Mouse (Mus musculus) 416B (cell line): ENCODE measurements at regions not wholly inside any gene's neighbourhood (a gene's known extent, or its start where the extent isn't known, plus 50 kb on each side); places are given as distances from the start of the nearest gene placed in this dataset.

Experiments
- DNase-seq: peaks from one replicate; pipeline ENCODE4 v3.0.0; 2011; ENCODE audit warnings: low read depth

- no peak for DNase-seq
Observed at GRCm38 (mm10) chr15:25536451-25537334, 85.6 kb upstream of the Myo10 start.

- no peak for DNase-seq
Observed at GRCm38 (mm10) chr15:25539344-25540176, 82.8 kb upstream of the Myo10 start.

DNA sequence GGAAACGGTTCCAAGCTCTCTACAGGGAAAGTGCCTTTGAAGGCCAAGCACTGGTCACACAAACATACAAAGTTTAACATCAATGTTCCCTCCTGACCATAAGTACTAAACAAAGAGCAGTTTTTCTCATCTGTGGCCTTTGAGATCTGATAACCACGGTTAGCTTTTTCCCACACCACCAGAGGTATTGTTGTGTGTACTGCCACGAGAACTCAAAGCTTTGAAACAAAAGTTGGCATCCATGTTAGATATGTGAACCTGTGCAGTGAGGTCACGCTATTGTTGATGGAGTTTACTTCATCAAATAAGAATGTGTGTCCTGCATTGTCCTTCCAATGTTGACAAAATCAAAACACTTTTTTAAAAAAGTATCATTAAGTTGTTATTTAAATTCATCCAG, 79.9 kb upstream of the Myo10 start:
- no peak for DNase-seq

DNA sequence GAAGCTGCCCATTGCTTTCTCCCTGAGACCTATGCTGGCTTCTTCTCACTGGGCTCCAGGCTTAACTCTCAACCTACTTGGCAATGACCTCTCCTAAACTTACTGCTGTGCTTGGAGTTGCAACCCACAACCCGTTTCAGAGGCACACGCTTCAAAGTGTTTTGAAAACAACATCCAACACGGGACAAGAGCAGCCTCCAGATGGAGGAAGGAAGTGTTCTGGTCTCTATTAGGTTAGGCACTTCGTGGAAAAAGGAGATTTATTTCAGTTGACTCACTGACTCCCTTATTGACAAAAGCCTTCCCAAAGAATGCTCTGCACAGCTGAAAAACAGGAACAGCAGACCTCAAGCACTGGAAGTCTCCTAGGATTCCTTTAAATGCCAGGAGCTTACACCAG, 76.1 kb upstream of the Myo10 start:
- peak; percentile 13 for DNase-seq

GRCm38 (mm10) chr15:25550269-25551054, 71.9 kb upstream of the Myo10 start:
- no peak for DNase-seq

DNA sequence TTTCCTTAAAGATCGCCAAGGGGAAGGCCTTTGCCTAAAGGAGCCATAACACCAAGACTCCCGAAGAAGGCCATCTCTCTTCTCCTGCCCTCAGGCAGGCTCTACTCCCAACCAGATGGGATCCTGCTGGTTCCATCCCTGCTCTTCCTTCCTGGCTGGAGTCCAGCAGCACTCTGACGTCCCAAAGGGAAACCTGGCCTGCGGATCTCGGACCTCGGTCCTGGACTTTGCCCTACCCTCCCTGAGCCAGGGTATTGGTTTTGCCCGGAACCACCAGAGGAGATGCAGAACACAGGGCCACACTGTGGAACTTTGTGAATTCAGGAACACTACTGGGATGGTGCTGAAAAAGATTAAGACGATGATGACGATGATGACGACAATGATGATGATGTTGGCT, 67.4 kb upstream of the Myo10 start:
- DNase-seq: no peak

- no peak for DNase-seq
Observed at GRCm38 (mm10) chr15:25555852-25556251, 66.5 kb upstream of the Myo10 start.

DNA sequence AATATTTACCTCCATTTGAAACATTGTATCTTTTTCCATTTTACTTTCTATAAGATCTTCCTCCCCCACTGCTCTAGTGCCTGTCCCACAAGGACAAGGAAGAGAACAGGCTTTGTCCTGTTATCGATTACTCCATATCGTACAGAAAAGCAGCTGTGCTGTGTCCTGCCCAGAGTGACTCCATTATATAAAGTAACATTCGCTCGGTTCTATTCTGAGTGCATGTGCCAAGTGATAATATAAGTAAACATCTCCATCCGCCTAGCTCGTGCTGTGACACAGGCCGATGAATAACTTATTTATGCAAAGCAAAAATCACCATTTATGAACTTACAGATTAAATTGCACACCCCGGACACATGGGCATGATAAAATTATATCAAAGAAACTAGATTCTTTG, 64.8 kb upstream of the Myo10 start:
- no peak for DNase-seq

- DNase-seq: no peak
Observed at GRCm38 (mm10) chr15:25558240-25558639, 64.1 kb upstream of the Myo10 start.

GRCm38 (mm10) chr15:25563641-25564040, 58.7 kb upstream of the Myo10 start:
- DNase-seq: no peak

DNA sequence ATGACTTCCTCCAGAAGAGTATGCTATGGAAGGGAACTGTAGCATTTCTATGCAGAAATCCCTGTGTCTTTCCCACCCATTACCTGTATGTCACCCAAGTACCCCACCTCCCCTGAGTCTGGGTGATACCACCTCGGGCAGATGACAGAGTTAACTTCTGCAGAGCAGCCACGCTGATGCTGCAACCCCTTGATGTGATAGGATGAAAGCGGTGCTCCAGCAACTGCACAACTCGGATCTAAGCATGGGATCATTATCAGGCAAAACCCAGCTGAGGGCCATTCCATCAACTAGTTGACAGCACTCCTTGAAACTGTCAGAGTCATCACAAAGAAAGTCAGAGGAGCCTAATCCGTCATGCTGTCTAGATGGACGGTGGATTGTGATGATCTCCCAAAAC, 49.8 kb upstream of the Myo10 start:
- no peak for DNase-seq
